Mouse (Mus musculus) ZHBTc4 (cell line): ENCODE results near the gene Ank.
"Not testable (repeated sequence)": the region's sequence is repeated elsewhere in the genome, so short reads cannot be mapped to it uniquely, and the experiment has no call there.

ENCODE experiments used
- DNase-seq: peaks from one replicate; pipeline ENCODE4 v3.0.0-alpha.2; 2011; ENCODE audit warnings: low read depth, low spot score

The Ank gene

DNA sequence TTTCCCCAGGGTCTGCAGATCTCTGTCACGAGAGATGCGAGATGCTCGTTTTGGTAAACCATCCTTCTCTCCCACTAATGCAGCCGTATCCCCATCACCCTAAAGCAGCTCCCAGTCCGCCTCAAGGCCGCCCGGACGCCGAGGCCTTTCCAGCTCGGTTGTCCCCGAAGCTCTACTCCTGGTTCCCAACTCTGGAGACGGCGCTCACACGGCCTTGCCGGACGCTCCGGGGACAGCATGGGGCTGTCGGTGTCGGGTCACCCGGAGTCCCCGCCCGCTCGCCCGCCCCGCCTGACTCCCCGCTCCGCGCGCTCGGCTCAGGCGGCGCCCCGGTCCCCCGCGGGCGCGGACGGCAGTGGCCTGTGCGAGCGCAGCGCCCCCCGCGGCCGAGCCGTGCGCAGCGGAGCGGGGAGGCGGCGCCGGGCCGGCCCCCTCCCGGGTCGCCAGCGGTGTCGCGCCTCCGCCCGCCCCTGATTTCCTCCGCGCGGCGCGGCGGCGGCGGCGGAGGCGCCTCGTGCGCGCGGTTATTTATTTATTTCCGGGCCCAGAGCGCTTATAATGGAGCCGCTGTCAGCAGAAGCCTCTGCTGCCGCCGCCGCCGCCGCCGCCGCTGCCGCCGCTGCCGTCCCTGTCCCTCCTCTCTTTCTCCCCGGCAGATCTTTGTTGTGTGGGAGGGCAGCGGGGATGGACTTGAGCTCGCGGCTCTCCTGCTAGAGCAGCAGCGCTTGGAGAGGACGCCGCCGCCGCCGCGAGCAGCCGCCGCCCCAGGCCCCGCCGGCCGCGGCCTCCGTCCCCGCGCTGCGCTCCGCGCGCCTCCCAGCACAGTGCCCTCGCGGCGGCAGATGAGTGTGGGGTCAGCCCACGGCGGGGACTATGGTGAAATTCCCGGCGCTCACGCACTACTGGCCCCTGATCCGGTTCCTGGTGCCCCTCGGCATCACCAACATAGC is at the start of gene Ank:
Gene Ank (plus strand): TSS at position 547 of the 950 bp plus-strand sequence.
- peak; percentile 64 for DNase-seq

- DNase-seq: no peak
Measured at GRCm38 (mm10) chr15:27418566-27419331, 47.7 kb upstream of the Ank start.

GRCm38 (mm10) chr15:27421531-27421930 is 44.9 kb upstream of the Ank start:
- DNase-seq: peak; percentile 69

DNA sequence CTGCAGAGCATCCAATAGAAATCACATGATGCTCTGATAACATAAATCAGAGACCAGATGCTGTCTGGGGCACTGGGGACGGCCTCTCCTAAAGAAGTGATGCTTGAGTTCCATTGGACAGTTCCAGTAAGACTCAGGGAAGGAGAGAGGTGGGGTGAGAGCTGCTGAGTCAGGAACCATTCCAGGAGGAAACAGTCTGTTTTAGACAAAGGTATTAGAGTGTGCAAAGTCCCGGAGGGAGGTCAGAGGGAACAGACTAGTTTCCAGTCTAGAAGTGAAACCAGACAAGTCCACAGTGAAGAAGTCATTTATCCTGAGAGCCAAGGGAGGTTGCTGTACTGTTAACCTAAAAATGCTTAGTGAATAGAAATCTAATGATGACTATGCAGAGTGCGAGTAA is 38.9 kb upstream of the Ank start:
- no peak for DNase-seq

GRCm38 (mm10) chr15:27430241-27430640 is 36.2 kb upstream of the Ank start:
- DNase-seq: no peak

DNA sequence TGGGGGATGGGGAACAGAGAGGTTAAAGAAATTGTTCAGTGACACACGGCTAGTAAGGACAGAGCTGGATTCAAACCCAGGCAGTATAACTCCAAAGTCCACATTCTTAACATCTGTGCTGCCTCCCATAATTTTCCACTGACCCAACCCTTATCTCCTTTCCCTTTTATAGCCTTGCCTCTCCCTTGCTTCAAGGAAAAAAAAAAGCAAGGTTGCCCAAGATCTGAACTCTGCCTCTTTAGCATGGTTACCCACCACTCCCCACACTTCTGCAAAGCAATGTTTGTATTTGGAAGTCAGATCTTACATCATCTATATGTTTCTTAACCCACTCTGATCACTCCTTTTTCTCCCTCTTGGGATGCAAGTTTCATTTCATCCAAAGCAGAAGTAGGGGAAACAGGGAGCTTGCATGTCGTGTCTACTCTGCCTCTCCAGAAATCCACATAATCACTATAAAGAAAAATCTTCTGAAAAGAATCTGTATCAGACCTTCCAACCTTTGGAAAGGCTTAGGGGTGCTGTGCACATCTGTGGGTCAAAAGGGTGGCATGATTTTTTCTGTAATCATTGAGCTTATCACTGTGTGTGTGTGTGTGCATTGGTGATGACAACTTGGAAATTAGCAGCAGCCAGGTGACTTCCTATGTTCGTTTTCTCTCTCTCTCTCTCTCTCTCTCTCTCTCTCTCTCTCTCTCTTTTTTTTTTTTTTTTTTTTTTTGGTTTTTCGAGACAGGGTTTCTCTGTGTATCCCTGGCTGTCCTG is 33.4 kb upstream of the Ank start:
- DNase-seq: no peak

DNA sequence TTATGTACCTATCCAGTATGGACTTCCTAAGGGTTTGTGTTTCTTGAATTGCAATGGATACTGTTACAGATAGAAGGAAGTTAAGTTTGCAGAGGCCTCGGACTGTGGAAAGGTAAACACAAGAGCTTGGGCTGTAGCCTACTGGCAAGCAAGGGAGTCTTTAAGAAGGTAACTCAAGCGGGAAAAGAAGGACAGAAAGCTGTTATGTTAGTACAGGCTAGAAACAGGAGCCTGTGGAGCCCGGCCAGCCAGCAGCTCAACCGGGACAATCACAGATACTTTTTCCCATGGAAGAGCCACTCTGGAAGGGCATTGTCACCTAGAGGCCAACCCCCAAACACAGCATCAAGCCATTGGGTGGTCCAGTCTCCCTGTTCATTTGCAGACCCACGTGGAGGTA is 31.1 kb upstream of the Ank start:
- no peak for DNase-seq

- no peak for DNase-seq
Measured at GRCm38 (mm10) chr15:27436194-27436593, 30.3 kb upstream of the Ank start.

- no peak for DNase-seq
Measured at GRCm38 (mm10) chr15:27441053-27441452, 25.4 kb upstream of the Ank start.

DNA sequence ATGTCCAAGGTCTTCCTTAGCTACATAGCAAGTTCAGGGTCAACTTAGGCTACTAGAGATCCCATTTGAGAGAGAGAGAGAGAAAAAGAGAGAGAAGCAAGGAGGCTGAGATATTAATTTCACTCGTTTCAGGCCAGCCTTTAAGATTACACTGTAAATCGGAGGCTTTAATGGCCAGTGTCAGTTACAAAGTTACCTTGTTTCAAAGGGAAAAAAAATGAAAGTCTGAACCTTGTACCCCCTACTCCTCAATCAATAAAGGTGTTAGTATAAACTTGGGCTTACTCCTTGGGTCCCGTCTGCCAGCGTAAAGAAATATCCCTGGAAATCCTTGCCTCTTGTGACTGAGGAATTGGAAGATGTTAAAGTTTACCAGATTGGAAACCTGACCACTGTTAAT is 24.9 kb upstream of the Ank start:
- DNase-seq: no peak

- DNase-seq: no peak
Measured at GRCm38 (mm10) chr15:27441951-27442350, 24.5 kb upstream of the Ank start.

GRCm38 (mm10) chr15:27444772-27445347 is 21.6 kb upstream of the Ank start:
- DNase-seq: no peak

GRCm38 (mm10) chr15:27450689-27451088 is 15.8 kb upstream of the Ank start:
- DNase-seq: no peak

DNA sequence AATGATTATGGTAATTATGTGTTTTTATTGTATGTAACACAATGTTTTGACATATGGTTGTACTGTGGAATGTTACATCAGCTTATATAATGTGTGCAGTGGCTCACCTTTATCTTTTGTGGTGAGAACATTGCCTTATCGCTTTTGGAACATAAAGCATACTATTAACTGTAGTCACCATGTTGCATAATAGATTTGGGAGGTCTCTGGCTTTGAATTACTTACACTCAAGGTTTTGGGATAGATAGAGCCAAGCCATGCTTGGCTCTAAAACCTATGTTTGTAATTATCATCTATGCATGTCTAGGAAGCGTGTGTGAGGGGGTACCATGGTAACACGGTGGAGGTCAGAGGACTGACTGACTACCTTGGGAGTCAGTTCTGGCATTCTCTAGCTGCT is 14.7 kb upstream of the Ank start:
- no peak for DNase-seq

- DNase-seq: no peak
Measured at GRCm38 (mm10) chr15:27452496-27452895, 14.0 kb upstream of the Ank start.

- no peak for DNase-seq
Measured at GRCm38 (mm10) chr15:27457001-27457400, 9.5 kb upstream of the Ank start.

DNA sequence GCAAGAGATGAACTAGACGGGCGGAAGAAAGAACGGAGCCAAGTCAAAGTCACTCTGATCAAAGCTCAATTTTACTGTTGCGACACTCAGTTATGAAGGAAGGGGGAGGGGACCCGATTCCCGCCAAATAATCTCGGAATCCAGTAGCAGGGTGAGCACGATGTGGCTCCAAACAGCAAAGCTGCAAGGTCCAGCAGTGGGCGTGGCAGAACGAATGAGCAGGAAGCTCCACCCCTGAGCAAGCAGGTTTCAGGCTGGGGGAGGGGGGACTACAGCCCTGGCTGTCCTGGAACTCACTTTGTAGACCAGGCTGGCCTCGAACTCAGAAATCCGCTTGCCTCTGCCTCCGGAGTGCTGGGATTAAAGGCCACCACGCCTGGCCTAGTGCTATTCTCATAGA is 6.7 kb upstream of the Ank start:
- not testable (repeated sequence) for DNase-seq

DNA sequence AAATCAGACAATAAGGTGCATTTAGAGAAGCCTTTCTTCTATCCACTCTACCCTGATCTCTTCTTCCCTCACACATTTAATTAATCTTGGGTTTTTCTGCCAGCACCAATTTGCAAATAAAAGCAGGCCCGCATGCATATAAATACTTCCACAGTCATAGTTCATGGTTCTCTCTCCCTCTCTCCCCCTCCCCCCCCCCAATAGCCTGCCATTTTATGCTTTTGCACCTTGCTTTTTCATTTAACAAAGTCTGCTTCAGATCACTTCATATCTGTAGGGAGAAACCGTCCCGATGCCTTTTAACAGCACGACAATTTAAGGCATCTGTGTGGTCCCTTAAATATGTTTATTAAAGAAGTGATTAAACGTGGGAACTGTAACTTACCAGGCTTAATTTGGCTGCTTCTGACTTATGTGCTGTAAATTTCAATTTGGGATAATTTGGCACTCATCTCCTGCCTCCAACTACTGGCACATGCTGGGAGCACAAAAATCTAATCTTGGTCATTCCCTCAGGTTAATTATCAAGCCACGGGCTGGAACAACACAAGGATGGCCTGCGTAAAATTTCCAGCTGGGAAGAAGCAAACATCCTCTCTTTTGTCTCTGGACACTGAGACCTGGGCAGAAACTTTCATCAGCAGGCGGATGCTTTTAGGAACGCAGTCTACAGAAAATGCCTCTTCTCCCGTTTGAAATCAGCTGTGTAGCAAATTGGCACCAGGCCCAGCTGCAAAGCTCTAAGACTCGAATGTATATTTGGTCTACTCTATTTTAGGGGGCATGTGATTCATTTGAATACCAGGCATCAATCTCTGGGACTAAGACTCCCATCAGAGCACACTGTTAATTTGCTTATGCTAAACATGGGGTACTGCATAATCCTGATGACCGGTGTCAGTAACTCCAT is 4.9 kb upstream of the Ank start:
- no peak for DNase-seq

DNA sequence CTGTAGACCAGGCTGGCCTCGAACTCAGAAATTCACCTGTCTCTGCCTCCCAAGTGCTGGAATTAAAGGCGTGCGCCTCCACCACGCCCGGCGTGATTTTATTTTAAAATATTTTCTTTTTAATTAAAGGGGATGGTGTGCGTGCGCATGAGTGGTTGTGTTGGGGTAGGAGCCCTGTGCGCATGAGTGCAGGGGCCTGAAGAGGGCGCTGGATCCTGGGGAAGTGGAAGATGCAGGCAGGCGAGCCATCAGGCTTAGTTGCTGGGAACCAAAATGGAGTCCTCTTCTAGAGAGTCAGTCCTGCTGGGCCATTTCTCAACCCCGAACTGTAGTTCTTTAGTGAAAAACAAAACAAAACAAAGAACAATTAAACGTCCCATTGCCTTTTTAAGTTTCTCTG is 2.6 kb upstream of the Ank start:
- DNase-seq: peak; percentile 78

DNA sequence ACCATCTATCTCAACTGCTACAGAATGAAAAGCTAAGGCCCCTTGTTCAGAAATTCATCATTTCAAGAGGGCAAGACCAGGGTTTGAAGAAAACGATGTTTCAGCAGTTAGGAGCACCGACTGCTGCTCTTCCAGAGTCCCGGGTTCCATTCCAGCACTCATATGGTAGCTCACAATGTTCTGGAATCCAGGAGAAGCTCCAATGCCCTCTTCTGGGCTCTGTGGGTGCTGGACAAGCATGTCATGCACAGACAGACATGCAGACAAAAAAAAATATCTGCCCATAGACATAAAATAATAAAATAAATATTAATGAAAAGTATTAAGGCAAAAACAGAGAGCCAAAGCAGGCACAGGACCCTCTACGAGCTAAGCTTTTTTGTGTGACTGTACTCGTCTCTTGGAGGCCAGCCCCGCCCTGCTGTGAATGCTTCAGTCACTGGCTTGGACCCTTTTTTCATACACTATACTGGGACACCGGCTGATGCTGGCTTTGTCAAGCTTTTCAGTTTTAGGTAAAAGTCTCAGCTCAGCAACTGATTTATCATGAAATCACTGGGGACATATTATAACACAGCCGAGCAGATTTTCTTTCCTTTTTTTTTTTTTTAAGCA is 979 bp upstream of the Ank start:
- peak; percentile 36 for DNase-seq
